Mouse (Mus musculus) neural tube, embryonic 11.5 days (tissue): ENCODE data around the gene Ppil4. TPM values are rescaled to one million over a fixed set of nuclear protein-coding genes. Genes with fewer than 3 reads are reported as not detected.
"Not testable (repeated sequence)": the region's sequence is repeated elsewhere in the genome, so short reads cannot be mapped to it uniquely, and the experiment has no call there.

Experiments used
- ATAC-seq: fragments of 200-750 bp; cut with Nextera tagmentation; 2 replicates; pipeline ENCODE4 v1.8.0; 2017; ENCODE audit warnings: moderate number of reproducible peaks, mild to moderate bottlenecking, moderate TSS enrichment, moderate library complexity; ENCODE audit not compliant: insufficient read depth, low FRiP score, low TSS enrichment
- DNase-seq: peaks from one replicate; pipeline ENCODE4 v3.0.0-alpha.2; 2015; ENCODE audit warnings: low spot score
- H3K27ac ChIP-seq: fragments of 300-500 bp; sonication (generic); 2 replicates; pipeline ENCODE4 v1.5.1; 2014; ENCODE audit warnings: low read depth, mild to moderate bottlenecking, low read length
- H3K27me3 ChIP-seq: fragments of 300-500 bp; sonication (generic); 2 replicates; pipeline ENCODE4 v1.6.1; 2014; ENCODE audit warnings: mild to moderate bottlenecking, low read length, mixed read lengths; ENCODE audit not compliant: control insufficient read depth, insufficient read depth
- H3K36me3 ChIP-seq: fragments of 300-500 bp; sonication (generic); 2 replicates; pipeline ENCODE4 v1.6.1; 2014; ENCODE audit warnings: mild to moderate bottlenecking, low read length, moderate library complexity, mixed read lengths; ENCODE audit not compliant: control insufficient read depth, insufficient read depth
- H3K4me1 ChIP-seq: fragments of 300-500 bp; sonication (generic); 2 replicates; pipeline ENCODE4 v1.6.1; 2014; ENCODE audit warnings: low read length, mixed read lengths; ENCODE audit not compliant: control insufficient read depth, insufficient read depth
- H3K4me2 ChIP-seq: fragments of 300-500 bp; sonication (generic); 2 replicates; pipeline ENCODE4 v1.6.1; 2014; ENCODE audit warnings: low read depth, mild to moderate bottlenecking, moderate library complexity
- H3K4me3 ChIP-seq: fragments of 300-500 bp; sonication (generic); 2 replicates; pipeline ENCODE4 v1.5.1; 2014; ENCODE audit warnings: low read depth, low read length
- H3K9ac ChIP-seq: fragments of 300-500 bp; sonication (generic); 2 replicates; pipeline ENCODE4 v1.6.1; 2014; ENCODE audit warnings: mild to moderate bottlenecking, low read length
- H3K9me3 ChIP-seq: fragments of 300-500 bp; sonication (generic); 2 replicates; pipeline ENCODE4 v1.6.1; 2016; ENCODE audit warnings: low read length; ENCODE audit not compliant: control insufficient read depth
- WGBS: fragments of 180-500 bp; shearing (Covaris S2); extraction: QIAGEN DNeasy Blood & Tissue Kit; methylation state at CpG from one replicate; pipeline ENCODE4 v1.1.7; 2014; 5-methylcytosine and 5-hydroxymethylcytosine counted together
- polyA plus RNA-seq: library from polyadenylated mRNA; unstranded; fragments of >200 nt; fragmentation: Nextera tagmentation; extraction: Ambion mirVana; gene quantifications from 2 replicates; pipeline ENCODE4 v1.2.1, GENCODE M21; 2014

Ppil4 gene
- polyA plus RNA-seq, result 48.5 and 51.6 TPM in 2 replicates

DNA sequence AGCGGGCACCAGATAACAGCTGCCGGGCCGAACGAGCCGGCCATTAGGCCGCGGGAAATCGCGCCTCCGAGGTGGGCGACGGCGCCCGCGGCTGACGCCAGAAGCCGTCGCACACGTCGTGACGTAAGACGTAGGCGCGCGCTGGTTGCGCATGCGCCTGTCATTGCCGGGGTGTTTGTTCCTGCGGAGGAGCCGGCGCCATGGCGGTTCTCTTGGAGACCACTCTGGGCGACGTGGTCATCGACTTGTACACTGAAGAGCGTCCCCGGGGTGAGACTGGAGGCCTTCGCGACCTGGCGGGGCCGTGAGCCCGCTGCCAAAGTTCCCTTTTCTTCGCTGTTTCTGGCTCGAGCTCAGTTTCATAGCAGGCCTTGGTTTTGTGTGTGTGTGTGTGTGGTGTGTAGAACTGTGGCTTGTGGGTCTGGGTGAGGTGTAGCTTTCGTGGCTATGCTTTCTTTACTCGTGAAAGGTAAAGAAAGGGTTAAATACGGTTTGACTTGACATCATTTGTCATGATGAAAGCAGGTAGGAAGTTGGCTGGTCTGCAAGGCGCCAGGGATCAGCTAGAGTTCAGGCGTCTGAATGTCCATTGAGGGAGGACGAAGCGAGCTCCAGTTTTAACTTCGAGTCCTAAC lies at the start of gene Ppil4, which contains the start of gene Ginm1:
Ppil4 (plus strand) TSS at position 141 of the 635 bp plus-strand sequence.
Ginm1 (minus strand) TSS at position 74 of the 635 bp plus-strand sequence.
- Histone ChIP-seq H3K9ac (peak within 1 kb of the TSS; percentile 94), H3K27ac (no peak within 1 kb of the TSS), H3K4me2 (peak within 1 kb of the TSS; percentile 66), H3K4me3 (peak within 1 kb of the TSS; percentile 84), H3K27me3 (no peaks in the 10 kb centered on the region), H3K4me1 (peaks cover 7% of the 10 kb centered on the region), H3K36me3 (peaks cover 4% of the 10 kb centered on the region), H3K9me3 (no peaks in the 10 kb centered on the region)
- DNase-seq (peak; percentile 95), ATAC-seq (peak; percentile 90)
- under 1% methylated on average over 52 of the region's 52 CpGs for WGBS

DNA sequence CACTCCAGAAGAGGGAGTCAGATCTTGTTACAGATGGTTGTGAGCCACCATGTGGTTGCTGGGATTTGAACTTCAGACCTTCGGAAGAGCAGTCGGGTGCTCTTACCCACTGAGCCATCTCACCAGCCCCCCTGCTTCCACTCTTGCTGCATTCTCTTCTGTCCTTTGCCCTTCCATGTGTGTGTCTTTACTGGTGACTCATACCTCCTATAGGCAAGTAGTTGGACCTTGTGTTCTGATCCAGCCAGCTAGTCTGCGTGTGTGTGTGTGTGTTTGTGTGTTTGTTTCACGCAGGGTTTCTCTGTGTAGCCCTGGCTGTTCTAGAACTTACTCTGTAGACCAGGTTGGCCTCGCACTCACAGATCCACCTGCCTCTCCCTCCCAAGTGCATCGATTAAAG lies 47.2 kb upstream of the Ppil4 start:
- not testable (repeated sequence) for H3K4me2 ChIP-seq, DNase-seq, H3K4me3 ChIP-seq, H3K36me3 ChIP-seq, ATAC-seq, H3K27ac ChIP-seq, H3K9ac ChIP-seq, H3K9me3 ChIP-seq, H3K27me3 ChIP-seq, H3K4me1 ChIP-seq
- 92% methylated on average over 5 of the region's 6 CpGs for WGBS

DNA sequence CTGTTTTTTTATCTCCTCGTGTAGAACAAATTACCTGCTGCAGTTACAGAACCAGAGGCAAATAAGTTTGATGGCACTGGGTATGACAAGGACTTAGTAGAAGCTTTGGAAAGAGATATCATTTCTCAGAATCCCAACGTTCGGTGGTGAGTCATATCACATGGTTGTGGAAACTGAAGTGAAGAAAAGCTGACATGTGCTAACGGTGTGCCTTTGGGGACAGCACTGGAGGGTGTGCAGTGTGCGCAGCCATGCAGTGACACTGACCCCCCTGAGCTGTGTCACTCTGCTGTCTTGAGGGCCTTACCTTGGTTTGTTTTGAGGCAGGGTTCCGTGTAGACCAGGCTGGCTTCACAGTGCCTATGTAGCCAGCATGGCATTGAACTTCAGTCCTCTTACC lies 43.9 kb upstream of the Ppil4 start:
- WGBS, result 87% methylated on average over 6 of the region's 6 CpGs
- Histone ChIP-seq H3K27me3 (no peaks in the 10 kb centered on the region), H3K9me3 (no peaks in the 10 kb centered on the region), H3K4me2 (no peak overlapping the region), H3K4me3 (no peak overlapping the region), H3K9ac (no peak overlapping the region), H3K4me1 (no peaks in the 10 kb centered on the region), H3K27ac (no peak overlapping the region), H3K36me3 (peaks cover 7% of the 10 kb centered on the region)
- ATAC-seq (no peak), DNase-seq (no peak)

DNA sequence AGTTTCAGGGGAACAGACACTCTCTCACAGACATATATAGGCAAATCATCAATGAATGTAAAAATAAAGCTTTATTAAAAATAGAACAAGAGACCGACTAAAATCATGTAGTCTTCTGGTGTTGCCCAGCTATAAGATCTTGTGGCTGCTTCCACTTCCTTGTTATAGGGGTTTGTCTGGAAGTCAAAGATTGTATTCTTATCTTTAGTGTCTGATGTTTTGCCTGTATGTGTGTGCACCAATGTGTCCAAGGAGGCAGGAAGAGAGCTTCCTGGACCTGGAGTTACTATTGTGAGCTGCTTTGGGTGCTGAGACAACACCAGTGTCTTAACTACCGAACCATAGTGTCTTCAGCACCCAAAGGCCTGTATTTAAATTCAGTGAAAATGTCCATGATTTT lies 35.1 kb upstream of the Ppil4 start:
- H3K4me3 ChIP-seq, result no peak overlapping the region
- H3K36me3 ChIP-seq, result peaks cover 15% of the 10 kb centered on the region
- no peaks in the 10 kb centered on the region for H3K9me3 ChIP-seq
- 95% methylated on average over 2 of the region's 2 CpGs for WGBS
- H3K9ac ChIP-seq, result no peak overlapping the region
- no peaks in the 10 kb centered on the region for H3K4me1 ChIP-seq
- ATAC-seq, result no peak
- H3K27ac ChIP-seq, result no peak overlapping the region
- H3K27me3 ChIP-seq, result no peaks in the 10 kb centered on the region
- H3K4me2 ChIP-seq, result no peak overlapping the region
- no peak for DNase-seq

DNA sequence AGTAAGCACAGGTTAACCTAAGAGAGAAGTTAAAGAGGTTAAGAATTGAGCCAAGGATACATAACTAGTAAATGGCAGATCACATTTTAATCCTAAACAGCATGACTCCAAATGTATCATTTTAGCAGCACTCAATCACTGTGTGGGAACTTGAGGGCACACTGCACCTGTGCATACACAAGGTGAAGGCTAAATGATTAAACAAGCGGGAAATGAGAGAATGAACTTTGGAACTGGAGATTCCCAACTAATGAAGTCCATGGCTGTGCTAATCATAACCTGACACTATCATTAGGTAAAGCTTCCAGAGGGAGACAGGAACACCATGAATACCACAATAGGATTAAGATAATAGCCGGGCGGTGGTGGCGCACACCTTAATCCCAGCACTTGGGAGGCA lies 20.3 kb upstream of the Ppil4 start:
- 91% methylated on average over 4 of the region's 4 CpGs for WGBS
- H3K4me2 ChIP-seq, result no peak overlapping the region
- H3K9me3 ChIP-seq, result no peaks in the 10 kb centered on the region
- no peaks in the 10 kb centered on the region for H3K27me3 ChIP-seq
- H3K9ac ChIP-seq, result no peak overlapping the region
- H3K27ac ChIP-seq, result no peak overlapping the region
- H3K4me3 ChIP-seq, result no peak overlapping the region
- DNase-seq (no peak), ATAC-seq (no peak)
- no peaks in the 10 kb centered on the region for H3K4me1 ChIP-seq
- H3K36me3 ChIP-seq, result peaks cover 7% of the 10 kb centered on the region

DNA sequence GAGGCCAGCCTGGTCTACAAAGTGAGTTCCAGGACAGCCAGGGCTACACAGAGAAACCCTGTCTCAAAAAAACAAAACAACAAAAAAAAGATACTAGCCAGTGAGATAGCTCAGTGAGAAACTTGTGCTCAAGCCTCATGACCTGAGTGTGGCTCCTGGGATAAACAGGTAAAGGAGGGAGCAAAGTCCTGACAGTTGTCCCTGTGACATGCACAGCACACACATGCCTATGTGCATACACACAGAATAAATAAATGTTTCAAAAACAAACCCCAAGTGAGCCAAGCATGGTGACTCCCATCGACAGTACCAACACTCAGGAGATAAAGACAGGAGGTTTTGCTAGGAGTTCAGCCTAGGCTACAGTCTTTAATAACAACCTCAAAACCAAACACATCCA lies 19.9 kb upstream of the Ppil4 start:
- peaks cover 7% of the 10 kb centered on the region for H3K36me3 ChIP-seq

DNA sequence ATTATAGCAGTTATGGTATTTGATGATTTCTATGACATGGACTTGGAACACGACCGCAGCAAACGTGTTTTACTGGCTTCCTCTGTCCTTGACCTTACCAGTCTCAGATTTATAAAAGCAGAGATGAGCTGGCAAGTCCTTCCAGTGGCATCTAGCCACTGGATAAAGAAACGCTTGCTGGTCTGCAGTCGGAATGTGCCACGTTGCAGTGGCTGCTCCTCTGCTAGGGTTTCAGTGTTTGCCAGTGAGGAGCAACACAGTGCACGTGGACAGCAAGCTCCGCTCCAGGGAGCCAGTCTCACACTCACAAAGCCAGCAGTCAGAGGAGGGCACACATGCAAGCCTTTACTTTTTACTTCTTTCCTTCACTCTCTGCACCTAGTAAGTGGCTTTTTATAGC lies 17.3 kb upstream of the Ppil4 start:
- Histone ChIP-seq H3K4me3 (no peak overlapping the region), H3K36me3 (peaks cover 7% of the 10 kb centered on the region), H3K27ac (no peak overlapping the region), H3K27me3 (no peaks in the 10 kb centered on the region), H3K9ac (no peak overlapping the region), H3K4me1 (no peaks in the 10 kb centered on the region; the same call in 1 of the 2 replicates), H3K9me3 (no peaks in the 10 kb centered on the region), H3K4me2 (no peak overlapping the region)
- DNase-seq (no peak), ATAC-seq (no peak)
- whole genome bisulfite sequencing, result 92% methylated on average over 8 of the region's 8 CpGs

More for the DNA sequence above, 19.9 kb upstream of the Ppil4 start:
- DNase-seq (no peak), ATAC-seq (no peak)
- Histone ChIP-seq H3K4me1 (no peaks in the 10 kb centered on the region), H3K4me3 (no peak overlapping the region), H3K4me2 (no peak overlapping the region), H3K9ac (no peak overlapping the region), H3K27ac (no peak overlapping the region), H3K9me3 (no peaks in the 10 kb centered on the region), H3K27me3 (no peaks in the 10 kb centered on the region)
- whole genome bisulfite sequencing, result 97% methylated on average over 1 of the region's 1 CpGs

DNA sequence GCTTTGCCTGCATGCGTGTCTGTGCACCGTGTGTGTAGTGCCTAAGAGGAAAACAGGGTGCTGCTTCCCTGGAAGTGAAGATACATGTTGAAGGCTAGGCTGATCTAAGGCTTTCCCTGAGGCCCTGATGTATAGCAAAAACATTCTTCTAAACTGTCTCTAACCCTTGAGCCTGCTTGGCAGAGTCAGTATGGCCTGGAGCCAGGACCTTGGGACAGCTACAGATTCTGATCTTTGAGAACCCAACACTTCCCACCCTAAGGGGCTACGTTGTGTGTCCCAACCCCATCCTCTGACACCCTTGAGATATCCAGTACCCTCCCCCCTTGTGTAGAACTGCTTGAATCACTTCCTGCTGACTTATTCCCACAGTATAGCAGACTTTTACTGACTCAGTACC lies 14.3 kb upstream of the Ppil4 start:
- no peak overlapping the region for H3K4me2 ChIP-seq
- no peak overlapping the region for H3K4me3 ChIP-seq
- no peak overlapping the region for H3K27ac ChIP-seq
- no peaks in the 10 kb centered on the region for H3K27me3 ChIP-seq
- peaks cover 6% of the 10 kb centered on the region for H3K36me3 ChIP-seq
- H3K9ac ChIP-seq, result no peak overlapping the region
- no peaks in the 10 kb centered on the region for H3K9me3 ChIP-seq
- no peak for DNase-seq
- ATAC-seq, result no peak
- 97% methylated on average over 3 of the region's 3 CpGs for WGBS
- no peaks in the 10 kb centered on the region; the same call in 1 of the 2 replicates for H3K4me1 ChIP-seq

DNA sequence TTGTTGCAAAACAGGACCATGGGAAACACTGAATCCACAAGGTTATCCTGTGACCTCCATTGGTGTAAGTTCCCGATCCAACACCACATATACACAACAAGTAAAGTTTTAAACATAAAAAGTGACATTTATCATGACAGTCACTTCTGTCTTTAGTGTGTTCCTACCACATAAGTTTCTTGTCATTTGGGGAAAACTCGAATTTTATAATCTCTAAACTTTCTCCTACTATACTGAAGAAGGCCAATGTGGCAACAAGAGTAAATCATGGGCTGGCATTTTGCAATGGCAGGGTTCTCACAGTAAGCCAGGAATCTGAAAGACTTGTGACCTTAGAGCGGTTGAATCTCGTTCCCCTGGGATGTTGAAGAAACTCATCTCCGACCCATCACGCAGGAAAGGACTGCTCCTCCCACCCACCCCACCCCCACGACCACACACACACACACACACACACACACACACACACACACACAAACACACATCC lies 12.9 kb upstream of the Ppil4 start:
- DNase-seq (no peak), ATAC-seq (no peak)
- no peaks in the 10 kb centered on the region for H3K27me3 ChIP-seq
- 21% methylated on average over 6 of the region's 7 CpGs for WGBS
- H3K4me1 ChIP-seq, result no peaks in the 10 kb centered on the region; the same call in 1 of the 2 replicates
- no peak overlapping the region for H3K27ac ChIP-seq
- H3K4me2 ChIP-seq, result peak overlapping the region; percentile 81
- H3K9me3 ChIP-seq, result no peaks in the 10 kb centered on the region
- H3K4me3 ChIP-seq, result peak overlapping the region; percentile 74
- peak overlapping the region; percentile 67 for H3K9ac ChIP-seq
- no peaks in the 10 kb centered on the region for H3K36me3 ChIP-seq
